Mouse (Mus musculus) thymus, postnatal 10 days (tissue): ENCODE measurements around the gene Oasl2.
"Not testable (repeated sequence)": the region's sequence is repeated elsewhere in the genome, so short reads cannot be mapped to it uniquely, and the experiment has no call there.

Experiments used
- DNase-seq, 2 experiments: peaks; one replicate each; pipeline ENCODE4 v3.0.0; 2021; ENCODE audit warnings: low spot score in 2 of 2

Gene Oasl2

GRCm38 (mm10) chr5:114915854-114916253 lies 19.1 kb downstream of the Oasl2 start:
- no peak for DNase-seq

- DNase-seq = no peak
Measured at GRCm38 (mm10) chr5:114916777-114917176, 20.0 kb downstream of the Oasl2 start.

GRCm38 (mm10) chr5:114917357-114917756 lies 20.6 kb downstream of the Oasl2 start:
- DNase-seq = not testable (repeated sequence)

GRCm38 (mm10) chr5:114921551-114922365 lies 25.0 kb downstream of the Oasl2 start:
- peak; percentile 61 to 66 for DNase-seq

GRCm38 (mm10) chr5:114922366-114922731 lies 25.6 kb downstream of the Oasl2 start:
- DNase-seq = no peak

GRCm38 (mm10) chr5:114922998-114923473 lies 26.3 kb downstream of the Oasl2 start, which contains the start of gene Oasl1:
Gene Oasl1, plus strand, starts transcription at chr5:114923240.
- DNase-seq = no peak

GRCm38 (mm10) chr5:114926153-114926684 lies 29.5 kb downstream of the Oasl2 start:
- DNase-seq = no peak

GRCm38 (mm10) chr5:114926753-114927152 lies 30.0 kb downstream of the Oasl2 start:
- no peak for DNase-seq

- no peak for DNase-seq
Measured at GRCm38 (mm10) chr5:114931626-114932025, 34.9 kb downstream of the Oasl2 start.

- DNase-seq = no peak
Measured at GRCm38 (mm10) chr5:114933206-114933605, 36.5 kb downstream of the Oasl2 start.

- DNase-seq = no peak
Measured at GRCm38 (mm10) chr5:114935838-114936237, 39.1 kb downstream of the Oasl2 start.

GRCm38 (mm10) chr5:114941138-114941537 lies 44.4 kb downstream of the Oasl2 start:
- not testable (repeated sequence) for DNase-seq

- peak; percentile 83 to 85 for DNase-seq
Measured at GRCm38 (mm10) chr5:114942074-114942765, 45.5 kb downstream of the Oasl2 start, which contains the start of gene 2210016L21Rik. Gene 2210016L21Rik, plus strand, starts transcription at chr5:114942158.

- no peak for DNase-seq
Measured at GRCm38 (mm10) chr5:114942766-114943130, 46.0 kb downstream of the Oasl2 start.

- no peak for DNase-seq
Measured at GRCm38 (mm10) chr5:114945072-114945471, 48.3 kb downstream of the Oasl2 start.

GRCm38 (mm10) chr5:114948891-114949290 lies 52.2 kb downstream of the Oasl2 start:
- no peak for DNase-seq

- no peak for DNase-seq
Measured at GRCm38 (mm10) chr5:114949316-114949715, 52.6 kb downstream of the Oasl2 start.

- no peak for DNase-seq
Measured at GRCm38 (mm10) chr5:114949812-114950211, 53.1 kb downstream of the Oasl2 start.

GRCm38 (mm10) chr5:114950669-114951068 lies 53.9 kb downstream of the Oasl2 start:
- DNase-seq = no peak

- DNase-seq = no peak
Measured at GRCm38 (mm10) chr5:114951279-114951880, 54.6 kb downstream of the Oasl2 start.

GRCm38 (mm10) chr5:114953326-114953725 lies 56.6 kb downstream of the Oasl2 start:
- DNase-seq = no peak

- DNase-seq = no peak
Measured at GRCm38 (mm10) chr5:114958069-114958468, 61.3 kb downstream of the Oasl2 start.
